Mouse (Mus musculus) CH12.LX (cell line): ENCODE results near the gene Rap2b. TPM values are rescaled to one million over a fixed set of nuclear protein-coding genes. Genes with fewer than 3 reads are reported as not detected.

Source experiments
- DNase-seq: peaks from one replicate; pipeline ENCODE4 v3.0.0-alpha.2; 2013; ENCODE audit errors: extremely low read depth
- H3K27ac ChIP-seq: 2 replicates; pipeline ENCODE4 v1.5.1; 2012; ENCODE audit warnings: low read depth, mild to moderate bottlenecking, control low read depth, moderate library complexity; ENCODE audit not compliant: insufficient read depth
- H3K27me3 ChIP-seq: replicated peaks from 2 replicates; pipeline ENCODE3; 2012; ENCODE audit warnings: inconsistent platforms
- H3K36me3 ChIP-seq, 2 experiments: replicated peaks in 1 of 2; 2 replicates each; pipeline versions ENCODE3 to v1.6.1; 2012; ENCODE audit warnings: inconsistent platforms in 1 of 2, low read length in 1 of 2, mild to moderate bottlenecking in 1 of 2, mixed read lengths in 1 of 2, moderate library complexity in 1 of 2; ENCODE audit not compliant: control insufficient read depth in 1 of 2, insufficient read depth in 1 of 2
- H3K4me1 ChIP-seq, 2 experiments: 2 replicates each; pipeline ENCODE4 v1.6.1; 2012; ENCODE audit warnings: inconsistent platforms in 1 of 2, moderate library complexity in 1 of 2; ENCODE audit not compliant: insufficient read depth in 2 of 2, control insufficient read depth in 1 of 2
- H3K4me2 ChIP-seq: 2 replicates; pipeline ENCODE4 v1.6.1; 2012; ENCODE audit warnings: low read depth, mild to moderate bottlenecking, control low read depth; ENCODE audit not compliant: poor library complexity, insufficient read depth, severe bottlenecking
- H3K4me3 ChIP-seq, 3 experiments: fragments of 150-350 bp in 1 of 3; sonication (generic) in 1 of 3; replicated peaks in 1 of 3; 2 replicates each; pipeline versions ENCODE3 to v1.5.1; 2011 to 2012; ENCODE audit warnings: low read depth in 2 of 3, low read length in 2 of 3, mild to moderate bottlenecking in 2 of 3, moderate library complexity in 2 of 3, control low read depth in 1 of 3, improper control_type of control experiment in 1 of 3, inconsistent platforms in 1 of 3, mixed read lengths in 1 of 3; ENCODE audit not compliant: poor library complexity in 1 of 3
- H3K79me2 ChIP-seq: replicated peaks from 2 replicates; pipeline ENCODE4 v1.6.1; 2012; ENCODE audit warnings: mild to moderate bottlenecking, moderate library complexity; ENCODE audit not compliant: control insufficient read depth, poor library complexity, insufficient read depth, severe bottlenecking; ENCODE audit errors: extremely low read depth
- H3K9ac ChIP-seq: 2 replicates; pipeline ENCODE4 v1.6.1; 2012; ENCODE audit warnings: low read depth, mild to moderate bottlenecking, control low read depth, moderate library complexity; ENCODE audit not compliant: insufficient read depth
- H3K9me3 ChIP-seq: replicated peaks from 2 replicates; pipeline ENCODE3; 2012; ENCODE audit warnings: low read length, inconsistent platforms, mixed read lengths
- CHD2 ChIP-seq: IDR thresholded peaks from 2 replicates; pipeline ENCODE4 v1.6.1; 2011; ENCODE audit warnings: low read length, improper control_type of control experiment
- E2F4 ChIP-seq: IDR thresholded peaks from 2 replicates; pipeline ENCODE4 v1.6.1; 2011; ENCODE audit warnings: low read depth, low read length, improper control_type of control experiment; ENCODE audit not compliant: insufficient replicate concordance
- EP300 ChIP-seq: IDR thresholded peaks from 2 replicates; pipeline ENCODE4 v1.6.1; 2011; ENCODE audit warnings: low read length, improper control_type of control experiment
- IRF4 ChIP-seq: IDR thresholded peaks from 2 replicates; pipeline ENCODE4 v1.6.1; 2014; ENCODE audit warnings: low read depth, mild to moderate bottlenecking, inconsistent platforms, low read length, improper control_type of control experiment
- JUN ChIP-seq: IDR thresholded peaks from 2 replicates; pipeline ENCODE4 v1.6.1; 2011; ENCODE audit warnings: low read depth, mild to moderate bottlenecking, low read length, improper control_type of control experiment, moderate library complexity; ENCODE audit not compliant: insufficient read depth
- MAFK ChIP-seq: IDR thresholded peaks from 2 replicates; pipeline ENCODE4 v1.6.1; 2011; ENCODE audit warnings: low read length, improper control_type of control experiment; ENCODE audit not compliant: insufficient replicate concordance
- MAZ ChIP-seq: IDR thresholded peaks from 2 replicates; pipeline ENCODE4 v1.6.1; 2012; ENCODE audit warnings: low read depth, mild to moderate bottlenecking, inconsistent platforms, low read length, improper control_type of control experiment, moderate library complexity
- MYC ChIP-seq: IDR thresholded peaks from 2 replicates; pipeline ENCODE4 v1.6.1; 2011; ENCODE audit warnings: low read depth, mild to moderate bottlenecking, improper control_type of control experiment, low read length
- NELFE ChIP-seq: IDR thresholded peaks from 2 replicates; pipeline ENCODE4 v1.6.1; 2011; ENCODE audit warnings: low read depth, low read length, improper control_type of control experiment
- PAX5 ChIP-seq: IDR thresholded peaks from 2 replicates; pipeline ENCODE4 v1.6.1; 2012; ENCODE audit warnings: low read length, inconsistent platforms, mixed read lengths
- POLR2A ChIP-seq: IDR thresholded peaks from 2 replicates; pipeline ENCODE4 v1.6.1; 2011; ENCODE audit warnings: low read depth, mild to moderate bottlenecking, improper control_type of control experiment, low read length
- RAD21 ChIP-seq: IDR thresholded peaks from 2 replicates; pipeline ENCODE4 v1.6.1; 2011; ENCODE audit warnings: low read depth, mild to moderate bottlenecking, low read length, improper control_type of control experiment, moderate library complexity
- RCOR1 ChIP-seq: conservative IDR thresholded peaks from 2 replicates; pipeline ENCODE4 v1.6.1; 2012; ENCODE audit warnings: low read depth, mild to moderate bottlenecking, inconsistent platforms, low read length, improper control_type of control experiment
- SMC3 ChIP-seq: IDR thresholded peaks from 2 replicates; pipeline ENCODE4 v1.6.1; 2011; ENCODE audit warnings: low read depth, low read length, improper control_type of control experiment
- TBP ChIP-seq: conservative IDR thresholded peaks from 2 replicates; pipeline ENCODE4 v1.6.1; 2011; ENCODE audit warnings: low read depth, low read length, improper control_type of control experiment
- TCF12 ChIP-seq: IDR thresholded peaks from 2 replicates; pipeline ENCODE4 v1.6.1; 2014; ENCODE audit warnings: low read depth, mild to moderate bottlenecking, inconsistent platforms, low read length, improper control_type of control experiment
- UBTF ChIP-seq: IDR thresholded peaks from 2 replicates; pipeline ENCODE4 v1.6.1; 2012; ENCODE audit warnings: low read depth, mild to moderate bottlenecking, inconsistent platforms, low read length, improper control_type of control experiment, moderate library complexity
- USF1 ChIP-seq: IDR thresholded peaks from 2 replicates; pipeline ENCODE4 v1.6.1; 2014; ENCODE audit warnings: low read depth, mild to moderate bottlenecking, inconsistent platforms, low read length, improper control_type of control experiment
- USF2 ChIP-seq: conservative IDR thresholded peaks from 2 replicates; pipeline ENCODE4 v1.6.1; 2011; ENCODE audit warnings: low read depth, low read length, improper control_type of control experiment
- ZMIZ1 ChIP-seq: IDR thresholded peaks from 2 replicates; pipeline ENCODE4 v1.6.1; 2012; ENCODE audit warnings: low read depth, mild to moderate bottlenecking, inconsistent platforms, low read length, improper control_type of control experiment
- ZNF384 ChIP-seq: IDR thresholded peaks from 2 replicates; pipeline ENCODE4 v1.6.1; 2012; ENCODE audit warnings: low read depth, low read length, improper control_type of control experiment, inconsistent platforms
- dilution Hi-C: fragments of 300-500 bp; cut with MboI; formaldehyde crosslinking; loops from 2 replicates; pipeline ENCODE4 v1.14.3; 2020; ENCODE audit warnings: low sequenced_read_pairs; ENCODE audit not compliant: extremely low pct_unique_long_range_greater_than_20kb, extremely low pct_ligation_motif_present
- in situ Hi-C: fragments of 300-500 bp; cut with MboI; formaldehyde crosslinking; loops from 3 replicates; pipeline ENCODE4 v1.14.3; 2019; ENCODE audit warnings: low sequenced_read_pairs, low pct_ligation_motif_present, low pct_unique_long_range_greater_than_20kb, mixed read lengths
- polyA plus RNA-seq: library from polyadenylated mRNA; unstranded; fragments of >175 nt; gene quantifications from 2 replicates; pipeline ENCODE4 v1.2.1, GENCODE M21; 2012; ENCODE audit warnings: low read depth; ENCODE audit not compliant: insufficient read length
- total RNA-seq, 2 experiments: library from RNA; depleted of rRNA; stranded (reverse); fragments of 300-350 nt in 1 of 2; fragments of >200 nt in 1 of 2; gene quantifications; 2 replicates each; pipeline ENCODE4 v1.2.3; 2012 to 2014

Gene Rap2b
- total and polyA plus RNA-seq, 3 experiments = not detected

DNA sequence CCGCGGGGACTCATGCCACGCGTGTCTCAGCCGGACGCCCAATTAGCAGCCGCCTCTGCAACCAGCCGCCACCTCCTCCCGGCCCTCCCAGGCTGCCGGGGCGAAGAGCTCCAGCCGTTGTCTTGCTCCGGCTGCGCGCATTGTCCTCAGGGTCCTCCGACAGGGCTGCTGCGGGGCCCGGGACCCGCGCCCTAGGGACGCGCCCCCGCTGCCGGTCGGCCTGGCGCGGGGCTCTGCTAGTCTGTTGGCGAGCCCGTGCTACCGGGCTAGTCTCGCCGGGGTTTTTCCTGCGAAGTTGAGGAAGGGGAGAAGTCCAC, 3.2 kb downstream of the Rap2b start:
- Histone ChIP-seq H3K4me1 (no peaks in the 10 kb centered on the region), H3K4me3 (no peak overlapping the region), H3K27ac (no peak overlapping the region), H3K9me3 (peaks cover 52% of the 10 kb centered on the region), H3K4me2 (no peak overlapping the region), H3K27me3 (no peaks in the 10 kb centered on the region), H3K9ac (no peak overlapping the region), H3K79me2 (no peaks in the 10 kb centered on the region), H3K36me3 (no peaks in the 10 kb centered on the region)
- in situ Hi-C loops = no loop called here
- no peak for DNase-seq
- dilution Hi-C loops = no loop called here
- TF ChIP-seq PAX5 (no peak), NELFE (no peak), JUN (no peak), RCOR1 (no peak), ZMIZ1 (no peak), UBTF (no peak), ZNF384 (no peak), CHD2 (no peak), SMC3 (no peak), USF1 (no peak), USF2 (no peak), TBP (no peak)

DNA sequence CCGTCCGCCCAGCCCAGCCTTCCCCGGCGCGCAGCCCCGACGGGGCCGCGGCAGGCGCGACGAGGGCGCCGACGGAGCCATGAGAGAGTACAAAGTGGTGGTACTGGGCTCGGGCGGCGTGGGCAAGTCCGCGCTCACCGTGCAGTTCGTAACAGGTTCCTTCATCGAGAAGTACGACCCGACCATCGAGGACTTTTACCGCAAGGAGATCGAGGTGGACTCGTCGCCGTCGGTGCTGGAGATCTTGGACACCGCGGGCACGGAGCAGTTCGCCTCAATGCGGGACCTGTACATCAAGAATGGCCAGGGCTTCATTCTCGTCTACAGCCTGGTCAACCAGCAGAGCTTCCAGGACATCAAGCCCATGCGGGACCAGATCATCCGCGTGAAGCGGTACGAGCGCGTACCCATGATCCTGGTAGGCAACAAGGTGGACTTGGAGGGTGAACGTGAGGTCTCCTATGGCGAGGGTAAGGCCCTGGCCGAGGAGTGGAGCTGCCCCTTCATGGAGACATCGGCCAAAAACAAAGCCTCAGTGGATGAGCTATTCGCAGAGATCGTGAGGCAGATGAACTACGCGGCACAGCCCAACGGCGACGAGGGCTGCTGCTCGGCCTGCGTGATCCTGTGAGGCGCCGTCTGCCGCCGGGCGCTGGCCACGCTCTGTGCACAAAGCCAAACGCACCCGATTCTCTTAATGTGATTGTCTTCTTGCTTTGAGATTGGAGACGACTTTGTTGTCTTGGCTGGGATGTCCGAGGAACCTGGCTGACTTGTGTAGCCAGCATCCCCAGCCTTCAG, 3.7 kb downstream of the Rap2b start:
- no peak overlapping the region for H3K27ac ChIP-seq
- no peaks in the 10 kb centered on the region for H3K27me3 ChIP-seq
- H3K79me2 ChIP-seq = no peaks in the 10 kb centered on the region
- dilution Hi-C loops = no loop called here
- DNase-seq = no peak
- no peaks in the 10 kb centered on the region for H3K36me3 ChIP-seq
- TF ChIP-seq POLR2A (no peak), USF1 (no peak), MYC (no peak), MAZ (no peak), E2F4 (no peak), CHD2 (no peak), RAD21 (no peak), TCF12 (no peak), PAX5 (no peak), EP300 (no peak), RCOR1 (no peak), MAFK (no peak), IRF4 (no peak), TBP (no peak)
- peaks cover 52% of the 10 kb centered on the region for H3K9me3 ChIP-seq
- H3K4me3 ChIP-seq = no peak overlapping the region
- H3K4me2 ChIP-seq = no peak overlapping the region
- in situ Hi-C loops = no loop called here
- H3K4me1 ChIP-seq = no peaks in the 10 kb centered on the region
- no peak overlapping the region for H3K9ac ChIP-seq
